Mouse (Mus musculus) midbrain, embryonic 10.5 days (tissue): ENCODE measurements around the gene Slc13a3. TPM values are rescaled to one million over a fixed set of nuclear protein-coding genes. Genes with fewer than 3 reads are reported as not detected.

ENCODE experiments used
- DNase-seq: peaks from one replicate; pipeline ENCODE4 v3.0.0-alpha.2; 2017; ENCODE audit warnings: low spot score
- H3K27ac ChIP-seq: fragments of 300-500 bp; sonication (generic); replicated peaks from 2 replicates; pipeline ENCODE4 v1.5.1; 2016; ENCODE audit warnings: mild to moderate bottlenecking
- H3K27me3 ChIP-seq: fragments of 300-500 bp; sonication (generic); 2 replicates; pipeline ENCODE4 v1.6.1; 2016; ENCODE audit warnings: low read depth, mild to moderate bottlenecking; ENCODE audit not compliant: poor library complexity, severe bottlenecking
- H3K36me3 ChIP-seq: fragments of 300-500 bp; sonication (generic); 2 replicates; pipeline ENCODE4 v1.6.1; 2016; ENCODE audit warnings: mild to moderate bottlenecking, moderate library complexity
- H3K4me1 ChIP-seq: fragments of 300-500 bp; sonication (generic); 2 replicates; pipeline ENCODE4 v1.6.1; 2016
- H3K4me3 ChIP-seq: fragments of 300-500 bp; sonication (generic); 2 replicates; pipeline ENCODE4 v1.5.1; 2016; ENCODE audit warnings: mild to moderate bottlenecking, moderate library complexity
- H3K9me3 ChIP-seq: fragments of 300-500 bp; sonication (generic); replicated peaks from 2 replicates; pipeline ENCODE4 v1.6.1; 2016; ENCODE audit warnings: mild to moderate bottlenecking
- WGBS: fragments of 180-500 bp; shearing (Covaris S2); methylation state at CpG from one replicate; pipeline ENCODE4 v1.1.7; 2016; 5-methylcytosine and 5-hydroxymethylcytosine counted together
- polyA plus RNA-seq: library from polyadenylated mRNA; unstranded; fragments of >200 nt; fragmentation: Nextera tagmentation; extraction: Ambion mirVana; gene quantifications from 2 replicates; pipeline ENCODE4 v1.2.1, GENCODE M21; 2016

Slc13a3 gene
- polyA plus RNA-seq, 1 experiment from 2014 or later, result 0.48 TPM

DNA sequence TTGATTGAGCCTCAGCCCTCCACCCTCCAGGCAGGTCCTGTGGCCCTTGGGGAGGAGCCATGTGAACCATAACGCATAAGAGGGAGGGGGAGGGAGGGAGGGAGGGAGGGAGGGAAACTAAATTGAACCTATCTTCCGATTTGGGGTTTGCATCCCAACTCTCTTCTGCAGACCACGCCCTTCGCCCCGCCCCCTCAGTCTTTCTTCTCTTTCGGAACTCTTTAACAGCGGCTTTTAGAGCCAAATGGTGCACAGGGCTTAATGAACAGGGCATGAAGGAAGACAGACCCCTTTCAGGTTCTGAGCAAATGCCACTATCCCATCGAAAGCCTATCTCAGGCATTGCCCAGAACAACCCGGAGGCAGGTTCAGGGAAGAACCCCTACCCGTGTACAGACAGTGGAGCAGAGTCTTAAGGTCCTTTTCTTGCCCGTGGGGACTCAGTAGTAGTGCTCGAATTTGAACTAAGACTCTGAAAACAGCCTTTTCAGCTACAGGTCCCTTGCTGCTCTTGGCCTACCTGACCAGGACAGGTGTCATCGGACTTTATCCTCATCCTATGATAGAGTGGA lies 105.1 kb downstream of the Slc13a3 start:
- WGBS, result 1% methylated on average over 13 of the region's 13 CpGs
- Histone ChIP-seq H3K27me3 (peaks cover 33% of the 10 kb centered on the region), H3K36me3 (no peaks in the 10 kb centered on the region), H3K4me1 (peaks cover 50% of the 10 kb centered on the region), H3K4me3 (peak overlapping the region; percentile 67), H3K9me3 (no peaks in the 10 kb centered on the region), H3K27ac (peak overlapping the region; percentile 95)
- peak; percentile 59 for DNase-seq

DNA sequence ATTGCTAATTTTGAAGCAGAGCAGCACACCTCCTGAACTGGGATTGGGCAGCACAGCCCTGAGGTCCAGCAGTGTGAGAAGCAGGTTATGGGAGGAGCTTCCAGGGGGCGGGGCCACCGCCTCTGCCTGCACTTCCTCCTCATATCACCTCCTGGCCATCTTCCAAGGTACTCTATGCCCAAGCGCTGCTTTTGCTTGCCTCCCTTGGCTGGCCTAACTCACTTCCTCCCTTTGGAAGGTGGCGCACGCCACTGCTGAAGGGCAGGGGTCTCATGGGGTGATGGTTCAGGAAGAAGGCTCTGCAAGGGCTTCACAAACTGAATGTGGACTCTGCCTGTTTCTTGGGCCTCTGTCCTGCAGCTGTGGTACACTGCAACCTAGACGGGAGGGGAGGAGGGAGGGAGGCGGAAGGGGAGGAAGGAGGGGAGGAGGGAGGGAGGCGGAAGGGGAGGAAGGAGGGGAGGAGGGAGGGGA lies 105.9 kb downstream of the Slc13a3 start:
- H3K4me1 ChIP-seq, result peaks cover 50% of the 10 kb centered on the region
- no peaks in the 10 kb centered on the region for H3K9me3 ChIP-seq
- no peak for DNase-seq
- H3K4me3 ChIP-seq, result peak overlapping the region; percentile 67
- H3K27me3 ChIP-seq, result peaks cover 39% of the 10 kb centered on the region
- 14% methylated on average over 5 of the region's 8 CpGs for WGBS
- H3K27ac ChIP-seq, result peak overlapping the region; percentile 95
- no peaks in the 10 kb centered on the region for H3K36me3 ChIP-seq

- H3K4me3 ChIP-seq, result peak overlapping the region; percentile 2; the same call in 1 of the 2 replicates
- peak; percentile 80 for DNase-seq
- peaks cover 41% of the 10 kb centered on the region for H3K4me1 ChIP-seq
- H3K27me3 ChIP-seq, result peaks cover 44% of the 10 kb centered on the region
- WGBS, result 14% methylated on average over 21 of the region's 21 CpGs
- no peaks in the 10 kb centered on the region for H3K36me3 ChIP-seq
- H3K9me3 ChIP-seq, result no peaks in the 10 kb centered on the region
- no peak overlapping the region for H3K27ac ChIP-seq
Observed at GRCm38 (mm10) chr2:165364334-165365091, 108.5 kb downstream of the Slc13a3 start.

- Histone ChIP-seq H3K4me1 (peaks cover 30% of the 10 kb centered on the region), H3K27me3 (peaks cover 44% of the 10 kb centered on the region), H3K4me3 (no peak overlapping the region), H3K27ac (no peak overlapping the region), H3K36me3 (peaks cover 1% of the 10 kb centered on the region; the same call in 1 of the 2 replicates), H3K9me3 (no peaks in the 10 kb centered on the region)
- no peak for DNase-seq
- 88% methylated on average over 6 of the region's 6 CpGs for WGBS
Observed at GRCm38 (mm10) chr2:165363282-165363681, 109.7 kb downstream of the Slc13a3 start.

DNA sequence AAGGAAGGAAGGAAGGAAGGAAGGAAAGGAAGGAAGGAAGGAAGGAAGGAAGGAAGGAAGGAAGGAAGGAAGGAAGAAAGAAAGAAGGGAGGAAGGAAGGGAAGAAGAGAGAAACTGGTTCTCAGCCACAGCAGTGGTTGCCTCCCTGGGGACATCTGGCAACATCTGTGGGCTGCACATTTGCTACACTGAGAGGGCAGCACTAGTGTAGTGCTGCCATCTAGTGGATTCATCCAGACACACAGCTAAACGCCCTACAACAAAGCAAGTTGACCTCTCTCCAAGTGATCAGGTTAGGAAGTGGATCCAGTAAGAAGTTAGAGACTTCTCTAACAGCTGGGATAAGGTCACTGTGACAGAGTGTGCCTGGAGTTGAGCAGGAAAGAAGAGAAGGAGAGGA lies 112.2 kb downstream of the Slc13a3 start:
- no peak overlapping the region for H3K27ac ChIP-seq
- WGBS, result 6% methylated on average over 1 of the region's 1 CpGs

More for the DNA sequence above, 112.2 kb downstream of the Slc13a3 start:
- Histone ChIP-seq H3K9me3 (peaks cover 2% of the 10 kb centered on the region; the same call in 1 of the 2 replicates), H3K4me1 (peaks cover 11% of the 10 kb centered on the region), H3K36me3 (peaks cover 7% of the 10 kb centered on the region; the same call in 1 of the 2 replicates), H3K27me3 (peaks cover 31% of the 10 kb centered on the region), H3K4me3 (no peak overlapping the region)
- peak; percentile 73 for DNase-seq

Other genes with a start within 250 kb of the Slc13a3 start
- 3.9 and 7.1 TPM in 2 replicates for gene Cdh22, start 238.4 kb downstream of the Slc13a3 start, polyA plus RNA-seq
- 72.8 and 73.0 TPM in 2 replicates for gene Slc35c2, start 185.4 kb downstream of the Slc13a3 start, polyA plus RNA-seq
- 81.7 and 90.0 TPM in 2 replicates for gene Elmo2, start 146.8 kb downstream of the Slc13a3 start, polyA plus RNA-seq
- 6.0 and 7.2 TPM in 2 replicates for gene Zfp663, start 104.5 kb downstream of the Slc13a3 start, polyA plus RNA-seq
- gene Zfp334, start 85.0 kb downstream of the Slc13a3 start, polyA plus RNA-seq, result 19.9 and 23.1 TPM in 2 replicates
- gene Ocstamp, start 72.8 kb downstream of the Slc13a3 start, polyA plus RNA-seq, result 0.06 and 0.07 TPM in 2 replicates
- gene Trp53rka, start 20.1 kb upstream of the Slc13a3 start, polyA plus RNA-seq, result 53.2 and 56.9 TPM in 2 replicates
- gene Slc2a10, start 30.6 kb upstream of the Slc13a3 start, polyA plus RNA-seq, result 4.0 and 4.4 TPM in 2 replicates
- 9.6 and 14.2 TPM in 2 replicates for gene Eya2, start 121.8 kb upstream of the Slc13a3 start, polyA plus RNA-seq